8 mouse cellular contexts compared by ENCODE assay signal in the genomic region with DNA sequence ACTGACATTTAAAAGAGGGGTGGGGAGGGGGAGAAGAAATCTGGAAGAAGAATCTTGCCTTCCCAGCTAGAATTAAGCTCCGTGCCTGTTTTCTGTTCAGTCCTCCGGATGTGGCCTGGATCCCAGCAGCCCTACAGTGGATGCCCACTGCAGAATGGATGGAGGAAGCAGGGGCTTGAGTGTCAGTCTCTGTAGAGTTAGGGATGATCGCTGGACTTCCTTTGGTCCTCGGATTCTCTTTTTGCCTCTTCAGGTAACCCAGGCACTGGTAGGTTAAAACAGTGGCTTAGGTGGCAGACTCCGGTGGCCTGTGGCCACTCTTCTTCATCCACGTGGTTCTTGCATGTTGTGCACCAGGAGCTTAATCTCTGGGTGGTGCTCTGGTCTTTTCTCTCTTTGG. TPM values are rescaled to one million over a fixed set of nuclear protein-coding genes. Genes with fewer than 3 reads are reported as not detected.
DNase-seq lines count a peak whose midpoint lies in the region; ATAC-seq lines count a peak whose summit lies in the region.

No protein-coding gene starts in this region.

- no peak overlapping the region; the same call in 1 of the 2 replicates for H3K27ac ChIP-seq in liver, embryonic 11.5 days (ENCODE audit: low read depth, low read length)
- peak overlapping the region; percentile 94; the same call in 1 of the 2 replicates for H3K27ac ChIP-seq in embryonic facial prominence, embryonic 13.5 days
- H3K27ac ChIP-seq in neural tube, embryonic 12.5 days, result no peak overlapping the region

- 39% methylated on average over 6 of the region's 6 CpGs for WGBS in liver, embryonic 11.5 days
- 26% methylated on average over 6 of the region's 6 CpGs for WGBS in embryonic facial prominence, embryonic 13.5 days
- WGBS in neural tube, embryonic 12.5 days, result 46% methylated on average over 6 of the region's 6 CpGs

- H3K9ac ChIP-seq in liver, embryonic 11.5 days (ENCODE audit: low read depth, low read length), result peak overlapping the region; percentile 87; the same call in 1 of the 2 replicates
- peak overlapping the region; percentile 96 for H3K9ac ChIP-seq in embryonic facial prominence, embryonic 13.5 days
- 0 out of 2 replicates have a peak overlapping the region, but pooled peaks have one; percentile 33 for H3K9ac ChIP-seq in neural tube, embryonic 12.5 days

- H3K4me2 ChIP-seq in liver, embryonic 11.5 days, result peak overlapping the region; percentile 76
- H3K4me2 ChIP-seq in embryonic facial prominence, embryonic 13.5 days, result peak overlapping the region; percentile 79
- H3K4me2 ChIP-seq in neural tube, embryonic 12.5 days (replicated peaks), result peak overlapping the region; percentile 84

- H3K4me1 ChIP-seq in liver, embryonic 11.5 days (replicated peaks; ENCODE audit: control insufficient read depth, insufficient read depth, low read length), result peaks cover 7% of the 10 kb centered on the region
- peaks cover 14% of the 10 kb centered on the region for H3K4me1 ChIP-seq in embryonic facial prominence, embryonic 13.5 days
- peaks cover 10% of the 10 kb centered on the region for H3K4me1 ChIP-seq in neural tube, embryonic 12.5 days

- DNase-seq in liver, embryonic 11.5 days (ENCODE audit: low spot score), result no peak
- DNase-seq in liver, result no peak
- DNase-seq in induced T-regulatory cell, adult 2 months (ENCODE audit: low read depth), result peak; percentile 27
- DNase-seq in gastrocnemius, postnatal 10 days, result no peak
- no peak for DNase-seq in adrenal gland, adult 8-10 months
- DNase-seq in heart, postnatal 10 days, result no peak

- H3K36me3 ChIP-seq in liver, embryonic 11.5 days (ENCODE audit: control insufficient read depth, insufficient read depth, low read length), result no peaks in the 10 kb centered on the region
- no peaks in the 10 kb centered on the region for H3K36me3 ChIP-seq in embryonic facial prominence, embryonic 13.5 days
- no peaks in the 10 kb centered on the region for H3K36me3 ChIP-seq in neural tube, embryonic 12.5 days

- H3K9me3 ChIP-seq in liver, embryonic 11.5 days (ENCODE audit: control insufficient read depth, low read length), result no peaks in the 10 kb centered on the region
- no peaks in the 10 kb centered on the region for H3K9me3 ChIP-seq in embryonic facial prominence, embryonic 13.5 days
- H3K9me3 ChIP-seq in neural tube, embryonic 12.5 days, result no peaks in the 10 kb centered on the region

- intact Hi-C loops in heart, postnatal 10 days (cut with DNase I), result no loop called here

- no peak for ATAC-seq in liver, embryonic 11.5 days (replicated peaks; ENCODE audit: low FRiP score)
- ATAC-seq in embryonic facial prominence, embryonic 13.5 days (ENCODE audit: insufficient number of reproducible peaks, insufficient read depth, low FRiP score, low TSS enrichment, low read depth), result no peak
- no peak for ATAC-seq in neural tube, embryonic 12.5 days (ENCODE audit: low FRiP score, low read depth)

- H3K4me3 ChIP-seq in liver, embryonic 11.5 days (ENCODE audit: low read depth, low read length), result peak overlapping the region; percentile 86
- H3K4me3 ChIP-seq in embryonic facial prominence, embryonic 13.5 days, result peak overlapping the region; percentile 86
- peak overlapping the region; percentile 84 for H3K4me3 ChIP-seq in neural tube, embryonic 12.5 days

- no peaks in the 10 kb centered on the region for H3K27me3 ChIP-seq in liver, embryonic 11.5 days (replicated peaks; ENCODE audit: control insufficient read depth, insufficient read depth, low read length)
- no peaks in the 10 kb centered on the region for H3K27me3 ChIP-seq in embryonic facial prominence, embryonic 13.5 days
- H3K27me3 ChIP-seq in neural tube, embryonic 12.5 days (replicated peaks), result no peaks in the 10 kb centered on the region

RNA-seq across cellular contexts. Expression of a gene that starts 1.2 kb away (rescaled TPM):
- 25.4 and 27.0 TPM in 2 replicates for polyA plus RNA-seq in liver, embryonic 11.5 days (2014; fragmentation: Nextera tagmentation; extraction: Ambion mirVana)
- polyA plus RNA-seq in embryonic facial prominence, embryonic 13.5 days (2015; fragmentation: Nextera tagmentation; extraction: Ambion mirVana), result 45.3 and 49.6 TPM in 2 replicates
- 45.0 and 46.1 TPM in 2 replicates for polyA plus RNA-seq in neural tube, embryonic 12.5 days (2016; fragmentation: Nextera tagmentation; extraction: Ambion mirVana)
- total RNA-seq in gastrocnemius, postnatal 10 days (2021), result 1 to 10 TPM; 4.9 to 8.4 TPM
- total RNA-seq in adrenal gland, adult 8-10 months (2022), result 10 to 100 TPM; 32.0 to 75.4 (median 44.4) TPM
- total RNA-seq in heart, postnatal 10 days (2021), result 1 to 10 TPM; 6.8 to 7.3 TPM

Comparison
In these comparisons a context has a peak if more than half of its experiments do, and no peak if none do; other contexts are left out.
1. H3K9ac ChIP-seq: peak in every context shown above with its lines; median percentile 96 in embryonic facial prominence, embryonic 13.5 days; 87 in liver, embryonic 11.5 days; 33 in neural tube, embryonic 12.5 days.